Mouse (Mus musculus) right cerebral cortex, adult 18-20 months (tissue): ENCODE measurements at regions not wholly inside any gene's neighbourhood (a gene's known extent, or its start where the extent isn't known, plus 50 kb on each side); places are given as distances from the start of the nearest gene placed in this dataset.

Experiments
- DNase-seq: peaks from one replicate; pipeline ENCODE4 v3.0.0; 2022; ENCODE audit warnings: mixed read lengths

GRCm38 (mm10) chr19:56041930-56042329, 245.0 kb upstream of the Habp2 start:
- DNase-seq, result no peak

GRCm38 (mm10) chr19:56046784-56047390, 240.1 kb upstream of the Habp2 start:
- no peak for DNase-seq

- no peak for DNase-seq
These were observed 232.8 kb upstream of the Habp2 start for GRCm38 (mm10) chr19:56054186-56054585.

GRCm38 (mm10) chr19:56056397-56056796, 230.5 kb upstream of the Habp2 start:
- no peak for DNase-seq

- DNase-seq, result no peak
These were observed 224.9 kb upstream of the Habp2 start for GRCm38 (mm10) chr19:56061882-56062540.

GRCm38 (mm10) chr19:56063099-56063498, 223.8 kb upstream of the Habp2 start:
- no peak for DNase-seq

- DNase-seq, result no peak
These were observed 221.2 kb upstream of the Habp2 start for GRCm38 (mm10) chr19:56065730-56066129.

GRCm38 (mm10) chr19:56068165-56068564, 218.8 kb upstream of the Habp2 start:
- no peak for DNase-seq

- DNase-seq, result no peak
These were observed 218.1 kb upstream of the Habp2 start for GRCm38 (mm10) chr19:56068854-56069253.

- no peak for DNase-seq
These were observed 217.7 kb upstream of the Habp2 start for GRCm38 (mm10) chr19:56069266-56069665.

GRCm38 (mm10) chr19:56071340-56071739, 215.6 kb upstream of the Habp2 start:
- DNase-seq, result no peak

GRCm38 (mm10) chr19:56076128-56076527, 210.8 kb upstream of the Habp2 start:
- DNase-seq, result no peak

GRCm38 (mm10) chr19:56077491-56077890, 209.4 kb upstream of the Habp2 start:
- DNase-seq, result no peak

GRCm38 (mm10) chr19:56086413-56087083, 200.4 kb upstream of the Habp2 start:
- DNase-seq, result no peak

- no peak for DNase-seq
These were observed 199.8 kb upstream of the Habp2 start for GRCm38 (mm10) chr19:56087127-56087526.

- no peak for DNase-seq
These were observed 197.1 kb upstream of the Habp2 start for GRCm38 (mm10) chr19:56089795-56090375.

GRCm38 (mm10) chr19:56091581-56091980, 195.4 kb upstream of the Habp2 start:
- no peak for DNase-seq

GRCm38 (mm10) chr19:56095873-56096272, 191.1 kb upstream of the Habp2 start:
- DNase-seq, result no peak

- no peak for DNase-seq
These were observed 187.2 kb upstream of the Habp2 start for GRCm38 (mm10) chr19:56099725-56100124.

GRCm38 (mm10) chr19:56100131-56100872, 186.6 kb upstream of the Habp2 start:
- DNase-seq, result no peak

GRCm38 (mm10) chr19:56102454-56103080, 184.4 kb upstream of the Habp2 start:
- DNase-seq, result no peak

GRCm38 (mm10) chr19:56105073-56105451, 181.9 kb upstream of the Habp2 start:
- no peak for DNase-seq
